Mouse (Mus musculus) ES-Bruce4 (cell line): Measurements from ENCODE around the gene Tomm5. TPM values are rescaled to one million over a fixed set of nuclear protein-coding genes. Genes with fewer than 3 reads are reported as not detected.
A peak's percentile ranks its signal among the peaks of the same experiment; 100 is the strongest.
"Not testable (repeated sequence)": the region's sequence is repeated elsewhere in the genome, so short reads cannot be mapped to it uniquely, and the experiment has no call there.

Source experiments
- H3K27ac ChIP-seq: 2 replicates; pipeline ENCODE4 v1.5.1; 2012; ENCODE audit warnings: low read length, inconsistent platforms; ENCODE audit not compliant: insufficient read depth
- H3K27me3 ChIP-seq: 2 replicates; pipeline ENCODE4 v1.6.1; 2012; ENCODE audit warnings: mild to moderate bottlenecking, low read length, inconsistent platforms; ENCODE audit not compliant: control insufficient read depth, poor library complexity, insufficient read depth, severe bottlenecking
- H3K36me3 ChIP-seq: 2 replicates; pipeline ENCODE4 v1.6.1; 2012; ENCODE audit warnings: inconsistent platforms, mild to moderate bottlenecking, low read length, moderate library complexity; ENCODE audit not compliant: control insufficient read depth, poor library complexity, insufficient read depth, severe bottlenecking
- H3K4me1 ChIP-seq: one replicate; pipeline ENCODE4 v1.8.1; 2011; ENCODE audit warnings: low read length; ENCODE audit not compliant: control insufficient read depth, insufficient read depth
- H3K4me3 ChIP-seq: 2 replicates; pipeline ENCODE4 v1.5.1; 2011; ENCODE audit warnings: low read depth, mild to moderate bottlenecking, low read length
- H3K9ac ChIP-seq: 2 replicates; pipeline ENCODE4 v1.6.1; 2012; ENCODE audit warnings: low read depth, mild to moderate bottlenecking, inconsistent platforms; ENCODE audit not compliant: poor library complexity, severe bottlenecking
- H3K9me3 ChIP-seq: replicated peaks from 2 replicates; pipeline ENCODE4 v1.6.1; 2012; ENCODE audit warnings: mild to moderate bottlenecking, low read length, inconsistent platforms; ENCODE audit not compliant: control insufficient read depth, poor library complexity, insufficient read depth, severe bottlenecking
- CTCF ChIP-seq: IDR thresholded peaks from one replicate; pipeline ENCODE4 v1.8.1; 2011; ENCODE audit warnings: low read depth, low read length
- EP300 ChIP-seq: IDR thresholded peaks from 2 replicates; pipeline ENCODE4 v1.6.1; 2011; ENCODE audit warnings: low read depth, low read length; ENCODE audit not compliant: insufficient read depth
- POLR2A ChIP-seq: IDR thresholded peaks from one replicate; pipeline ENCODE4 v1.8.1; 2011; ENCODE audit warnings: low read length; ENCODE audit not compliant: insufficient read depth
- polyA plus RNA-seq: library from polyadenylated mRNA; stranded (reverse); fragments of >200 nt; gene quantifications from 2 replicates; pipeline ENCODE4 v1.2.4, GENCODE M21; 2011; ENCODE audit warnings: low read depth; ENCODE audit not compliant: missing spikeins, insufficient read depth, insufficient read length

The Tomm5 gene
- polyA plus RNA-seq, 1 experiment, result 112 TPM

DNA sequence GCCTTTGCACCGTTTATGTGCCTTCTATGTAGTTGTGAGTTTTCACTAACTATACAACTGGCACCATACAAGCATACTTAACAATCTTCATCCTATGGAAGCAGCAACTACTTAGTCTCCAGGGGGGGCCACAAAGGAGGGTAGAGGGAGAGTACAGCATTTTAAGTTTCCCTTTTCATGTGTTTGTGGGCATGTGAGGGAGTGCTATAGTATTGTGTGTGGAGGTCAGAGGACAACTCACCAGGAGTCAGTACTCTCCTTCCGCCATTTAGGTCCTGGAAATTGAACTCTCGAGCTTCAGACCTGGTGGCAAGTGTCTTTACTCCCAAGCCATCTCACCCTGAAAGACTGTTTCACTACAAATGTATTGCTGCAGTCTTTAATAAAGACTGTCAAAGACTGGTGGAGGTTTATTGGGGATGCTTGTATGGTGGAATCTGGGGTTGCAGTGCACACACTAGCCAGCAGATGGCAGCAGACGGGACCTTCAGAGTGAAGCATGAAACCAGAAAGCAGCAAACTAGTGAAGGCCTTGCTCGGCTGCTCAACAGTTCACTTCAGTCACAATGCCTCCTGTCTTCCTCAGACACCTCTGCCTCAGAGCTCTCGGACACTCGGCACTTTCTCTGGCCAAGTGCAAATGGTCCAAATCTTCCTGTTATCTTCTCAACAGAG, 10.6 kb downstream of the Tomm5 start:
- Histone ChIP-seq H3K4me3 (no peak overlapping the region), H3K27ac (no peak overlapping the region), H3K4me1 (no peaks in the 10 kb centered on the region), H3K36me3 (peaks cover 12% of the 10 kb centered on the region), H3K27me3 (no peaks in the 10 kb centered on the region), H3K9ac (no peak overlapping the region), H3K9me3 (peaks cover 2% of the 10 kb centered on the region; the same call in 1 of the 2 replicates)
- TF ChIP-seq EP300 (no peak), CTCF (peak; percentile 95)

DNA sequence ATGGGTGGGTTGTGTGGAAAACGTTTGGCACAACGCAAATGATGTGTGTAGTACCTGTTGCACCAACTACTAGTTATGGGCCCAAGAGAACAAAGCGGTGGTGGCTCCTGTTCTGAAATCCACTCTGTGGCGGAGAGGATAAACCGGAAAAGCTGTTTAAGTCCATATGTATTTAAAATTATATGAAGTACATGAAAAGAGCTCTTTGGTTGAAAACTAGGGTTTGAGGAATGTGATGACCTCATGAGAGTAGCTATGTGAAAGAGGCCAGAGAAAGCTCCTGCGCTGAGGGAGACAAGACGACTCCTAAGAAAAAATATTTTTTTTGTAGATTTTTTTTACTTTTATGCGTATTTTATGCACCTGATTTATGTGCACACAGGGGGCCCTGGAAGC, 23.0 kb downstream of the Tomm5 start:
- TF ChIP-seq CTCF, result no peak
- TF ChIP-seq POLR2A, result no peak
- TF ChIP-seq EP300, result no peak
- no peaks in the 10 kb centered on the region for H3K9me3 ChIP-seq
- H3K4me1 ChIP-seq, result no peaks in the 10 kb centered on the region
- H3K4me3 ChIP-seq, result peak overlapping the region; percentile 62
- H3K27me3 ChIP-seq, result no peaks in the 10 kb centered on the region
- peak overlapping the region; percentile 19 for H3K9ac ChIP-seq
- H3K27ac ChIP-seq, result no peak overlapping the region
- no peaks in the 10 kb centered on the region for H3K36me3 ChIP-seq

DNA sequence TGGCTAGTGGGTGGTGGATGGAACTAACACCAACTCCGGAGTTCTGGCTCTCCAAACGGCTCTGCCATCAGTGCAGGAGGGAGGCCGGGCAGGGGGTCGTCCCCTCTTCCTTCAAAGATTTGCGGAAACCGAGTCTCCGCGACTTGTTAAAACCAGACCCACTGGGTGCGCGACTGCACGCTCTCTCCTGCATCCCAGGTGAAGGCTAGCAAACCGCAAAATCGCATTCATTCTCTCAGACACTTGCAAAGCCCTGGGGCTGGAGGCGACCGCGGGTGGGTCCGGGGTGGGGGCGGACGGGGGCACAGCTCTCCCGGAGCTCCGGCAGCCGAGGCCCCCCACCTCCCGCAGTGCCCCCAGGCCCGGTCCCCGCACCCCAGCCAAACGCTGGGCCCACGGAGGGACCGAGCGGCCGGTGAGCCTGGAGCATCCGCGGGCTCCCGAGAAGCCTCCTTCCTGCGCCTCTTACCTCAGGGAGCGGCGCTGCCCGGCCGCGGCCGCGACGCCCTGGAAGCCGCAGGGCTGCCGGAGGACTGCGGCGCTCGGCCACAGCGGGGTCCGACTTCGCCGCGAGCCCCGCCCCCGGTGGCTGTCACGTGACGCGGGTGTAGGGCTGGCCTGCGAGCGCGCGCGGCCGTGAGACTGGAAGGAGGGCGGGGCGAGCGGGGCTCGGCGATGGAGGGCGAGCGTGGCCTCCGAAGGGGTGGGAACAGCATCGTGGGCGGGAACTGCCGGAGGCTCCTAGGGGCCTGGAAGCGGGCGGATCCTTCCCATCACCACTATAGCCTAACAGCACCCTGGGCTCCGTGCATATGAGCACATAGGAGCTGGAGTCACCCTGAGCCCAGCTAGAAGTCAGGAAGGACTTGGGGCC, 23.7 kb downstream of the Tomm5 start, which contains the start of gene Fbxo10:
Gene Fbxo10 (minus strand): TSS at position 584 of the 874 bp plus-strand sequence.
- TF ChIP-seq CTCF, result no peak
- peak; percentile 60 for TF ChIP-seq POLR2A
- Histone ChIP-seq H3K36me3 (no peaks in the 10 kb centered on the region), H3K4me1 (no peaks in the 10 kb centered on the region), H3K9ac (peak within 1 kb of the TSS; percentile 91), H3K27ac (no peak within 1 kb of the TSS), H3K27me3 (no peaks in the 10 kb centered on the region), H3K4me3 (peak within 1 kb of the TSS; percentile 62), H3K9me3 (no peaks in the 10 kb centered on the region)

DNA sequence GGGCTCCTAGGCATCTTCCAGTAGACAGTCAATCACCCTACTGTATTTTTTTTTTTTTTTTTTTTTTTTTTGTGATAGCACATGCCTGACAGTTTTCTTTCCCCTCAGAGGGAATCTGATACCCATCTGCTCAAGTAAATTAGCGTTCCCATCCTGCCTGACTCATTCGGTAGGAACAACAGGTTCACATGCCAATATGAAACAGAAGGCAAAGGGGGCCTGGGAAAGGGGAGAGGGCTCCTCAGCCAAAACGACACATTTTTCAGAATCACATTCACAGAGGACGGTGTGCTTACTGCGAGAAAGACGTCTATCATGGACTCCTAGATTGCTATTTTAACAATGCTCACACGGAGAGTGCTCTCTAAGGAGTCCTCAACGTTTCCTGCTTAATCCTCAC, 24.4 kb downstream of the Tomm5 start:
- H3K9ac ChIP-seq, result peak overlapping the region; percentile 91
- H3K9me3 ChIP-seq, result no peaks in the 10 kb centered on the region
- TF ChIP-seq EP300, result no peak
- no peak for TF ChIP-seq CTCF
- no peak for TF ChIP-seq POLR2A
- no peak overlapping the region for H3K27ac ChIP-seq
- no peaks in the 10 kb centered on the region for H3K36me3 ChIP-seq
- peak overlapping the region; percentile 14; the same call in 1 of the 2 replicates for H3K4me3 ChIP-seq
- no peaks in the 10 kb centered on the region for H3K4me1 ChIP-seq
- H3K27me3 ChIP-seq, result no peaks in the 10 kb centered on the region

DNA sequence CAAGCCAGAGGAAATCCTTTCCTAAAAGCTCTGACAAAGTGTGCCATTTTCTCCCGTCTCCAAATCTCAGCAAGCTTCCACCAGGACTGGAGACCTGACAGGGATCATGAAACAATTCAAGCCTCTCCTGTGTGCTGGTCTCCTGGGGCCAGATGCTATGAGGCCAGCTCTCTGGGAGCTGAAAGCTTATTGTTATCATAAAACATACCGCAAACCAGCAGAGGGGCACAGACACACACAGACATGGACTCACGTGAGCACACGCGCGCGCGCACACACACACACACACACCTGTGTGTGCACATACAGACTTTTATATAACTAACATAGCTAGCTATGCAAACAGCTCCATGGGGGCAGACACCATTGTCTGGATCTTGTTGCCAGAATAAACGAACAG, 25.0 kb downstream of the Tomm5 start:
- no peak overlapping the region for H3K9ac ChIP-seq
- H3K27ac ChIP-seq, result no peak overlapping the region
- no peak overlapping the region for H3K4me3 ChIP-seq

DNA sequence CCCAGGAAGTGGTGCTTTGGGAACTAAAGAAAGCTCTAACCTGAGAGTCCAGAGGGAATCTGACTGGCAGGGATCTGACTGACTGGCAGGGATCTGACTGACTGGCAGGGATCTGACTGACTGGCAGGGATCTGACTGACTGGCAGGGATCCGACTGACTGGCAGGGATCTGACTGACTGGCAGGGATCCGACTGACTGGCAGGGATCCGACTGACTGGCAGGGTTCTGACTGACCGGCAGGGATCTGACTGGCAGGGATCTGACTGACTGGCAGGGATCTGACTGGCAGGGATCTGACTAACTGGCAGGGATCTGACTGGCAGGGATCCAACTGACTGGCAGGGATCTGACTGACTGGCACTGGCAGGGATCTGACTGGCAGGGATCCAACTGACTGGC, 26.9 kb downstream of the Tomm5 start:
- not testable (repeated sequence) for H3K27me3 ChIP-seq, H3K27ac ChIP-seq, H3K36me3 ChIP-seq, H3K9me3 ChIP-seq, H3K4me1 ChIP-seq, H3K4me3 ChIP-seq, H3K9ac ChIP-seq

More for the DNA sequence above, 25.0 kb downstream of the Tomm5 start:
- TF ChIP-seq POLR2A (no peak), EP300 (no peak), CTCF (no peak)
- H3K9me3 ChIP-seq, result no peaks in the 10 kb centered on the region
- H3K36me3 ChIP-seq, result no peaks in the 10 kb centered on the region
- H3K27me3 ChIP-seq, result no peaks in the 10 kb centered on the region
- no peaks in the 10 kb centered on the region for H3K4me1 ChIP-seq
